Mouse (Mus musculus): Measurements from ENCODE around the gene Smco4. TPM values are rescaled to one million over a fixed set of nuclear protein-coding genes. Genes with fewer than 3 reads are reported as not detected.

Smco4 gene
- polyA plus RNA-seq (2017; shearing (Covaris generic)), result 36.7 TPM

GRCm38 (mm10) chr9:15493235-15493924 is at the start of gene Smco4:
Smco4 (plus strand) TSS chr9:15493432.

Other genes starting within 250 kb of the Smco4 start
- gene Med17, start 213.5 kb upstream of the Smco4 start, polyA plus RNA-seq (2017; shearing (Covaris generic)), result 68.9 TPM
- 78.7 TPM for gene Taf1d, start 187.2 kb upstream of the Smco4 start, polyA plus RNA-seq (2017; shearing (Covaris generic))
- 4.9 TPM for gene 4931406C07Rik, start 187.0 kb upstream of the Smco4 start, polyA plus RNA-seq (2017; shearing (Covaris generic))
- 28.6 TPM for gene Cep295, start 135.6 kb upstream of the Smco4 start, polyA plus RNA-seq (2017; shearing (Covaris generic))
- 0.10 TPM for gene Deup1, start 134.5 kb downstream of the Smco4 start, polyA plus RNA-seq (2017; shearing (Covaris generic))
- 12.6 TPM for gene Slc36a4, start 216.3 kb downstream of the Smco4 start, polyA plus RNA-seq (2017; shearing (Covaris generic))

Measured in activated CD4-positive, CD25-positive, alpha-beta regulatory T cell, adult 9 weeks (primary cell).